Mouse (Mus musculus) liver, adult 2 months (tissue): ENCODE data around the gene Ccdc9b. TPM values are rescaled to one million over a fixed set of nuclear protein-coding genes. Genes with fewer than 3 reads are reported as not detected.

Experiments
- DNase-seq: peaks from one replicate; pipeline ENCODE4 v3.0.0-alpha.2; 2011; ENCODE audit warnings: low read depth, low spot score; ENCODE audit errors: extremely low read depth
- H3K27ac ChIP-seq: fragments of 200-500 bp; replicated peaks from 2 replicates; pipeline ENCODE4 v1.5.1; 2012; ENCODE audit warnings: low read depth, mild to moderate bottlenecking, control low read depth, inconsistent platforms, low read length; ENCODE audit not compliant: insufficient read depth
- H3K27me3 ChIP-seq: fragments of 200-500 bp; 2 replicates; pipeline ENCODE4 v1.6.1; 2012; ENCODE audit warnings: mild to moderate bottlenecking, moderate library complexity, low read length, inconsistent platforms; ENCODE audit not compliant: control insufficient read depth, insufficient read depth
- H3K36me3 ChIP-seq: fragments of 200-500 bp; 2 replicates; pipeline ENCODE4 v1.6.1; 2012; ENCODE audit warnings: low read length, inconsistent platforms; ENCODE audit not compliant: control insufficient read depth, insufficient read depth
- H3K4me1 ChIP-seq: fragments of 200-500 bp; 2 replicates; pipeline ENCODE4 v1.6.1; 2011; ENCODE audit warnings: low read length; ENCODE audit not compliant: control insufficient read depth, insufficient read depth
- H3K4me3 ChIP-seq: fragments of 200-500 bp; 2 replicates; pipeline ENCODE4 v1.5.1; 2011; ENCODE audit warnings: low read depth, mild to moderate bottlenecking, control low read depth, low read length, moderate library complexity; ENCODE audit not compliant: insufficient read depth
- H3K79me2 ChIP-seq: fragments of 200-500 bp; 2 replicates; pipeline ENCODE4 v1.6.1; 2012; ENCODE audit warnings: inconsistent platforms, mild to moderate bottlenecking, low read length, moderate library complexity; ENCODE audit not compliant: control insufficient read depth, insufficient read depth
- H3K9ac ChIP-seq: fragments of 200-500 bp; 2 replicates; pipeline ENCODE4 v1.6.1; 2012; ENCODE audit warnings: low read depth, mild to moderate bottlenecking, control low read depth, inconsistent platforms, low read length
- CTCF ChIP-seq: fragments of 200-500 bp; IDR thresholded peaks from 2 replicates; pipeline ENCODE4 v1.5.1; 2011; ENCODE audit warnings: low read depth, low read length, control low read depth
- POLR2A ChIP-seq: fragments of 200-500 bp; IDR thresholded peaks from 2 replicates; pipeline ENCODE4 v1.6.1; 2011; ENCODE audit warnings: low read length, control low read depth; ENCODE audit not compliant: insufficient read depth; ENCODE audit errors: extremely low read depth
- WGBS: fragments of 180-500 bp; shearing (Covaris S2); methylation state at CpG from one replicate; pipeline ENCODE4 v1.1.7; 2018; 5-methylcytosine and 5-hydroxymethylcytosine counted together
- polyA plus RNA-seq: library from polyadenylated mRNA; depleted of rRNA; stranded (reverse); fragments of >200 nt; gene quantifications from 2 replicates; pipeline ENCODE4 v1.2.3, GENCODE M21; 2012
- total RNA-seq: library from RNA; depleted of rRNA; stranded (reverse); fragments of >200 nt; gene quantifications from 2 replicates; pipeline ENCODE4 v1.2.3, GENCODE M21; 2014

The Ccdc9b gene
- total and polyA plus RNA-seq, 2 experiments: 0.94 to 1.9 TPM

DNA sequence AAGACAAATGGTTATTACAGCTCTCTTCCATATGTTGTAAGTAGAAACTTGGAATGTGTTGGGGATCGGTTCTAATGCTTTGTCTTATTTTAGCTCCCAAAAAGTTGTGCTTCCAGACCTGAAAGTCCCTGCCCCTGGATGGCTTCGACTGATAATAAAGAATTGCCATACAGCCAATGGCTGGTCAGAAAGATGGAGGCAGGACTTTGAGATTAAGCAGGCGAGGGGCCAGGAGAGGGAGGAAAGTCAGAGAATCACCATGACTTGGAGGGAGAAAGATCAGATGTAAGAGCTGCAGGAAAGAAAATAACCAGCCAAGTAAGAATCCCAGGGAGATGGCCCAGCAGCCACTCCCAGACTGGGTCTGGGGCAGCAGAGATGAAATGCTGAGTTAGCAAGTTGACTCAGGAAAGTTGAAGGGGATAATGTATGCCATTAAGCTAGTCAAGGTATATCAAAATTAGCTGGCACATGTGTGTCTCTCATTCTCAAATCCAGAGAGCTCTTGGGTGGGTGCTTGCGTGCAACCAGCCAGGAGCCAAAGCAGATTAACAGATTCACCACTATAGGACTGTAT lies 40.2 kb upstream of the Ccdc9b start:
- Histone ChIP-seq H3K27me3 (no peaks in the 10 kb centered on the region), H3K27ac (no peak overlapping the region), H3K4me1 (no peaks in the 10 kb centered on the region), H3K79me2 (no peaks in the 10 kb centered on the region), H3K4me3 (no peak overlapping the region), H3K9ac (no peak overlapping the region), H3K36me3 (no peaks in the 10 kb centered on the region)
- 87% methylated on average over 4 of the region's 4 CpGs for WGBS
- DNase-seq: no peak
- TF ChIP-seq CTCF (no peak), POLR2A (no peak)

DNA sequence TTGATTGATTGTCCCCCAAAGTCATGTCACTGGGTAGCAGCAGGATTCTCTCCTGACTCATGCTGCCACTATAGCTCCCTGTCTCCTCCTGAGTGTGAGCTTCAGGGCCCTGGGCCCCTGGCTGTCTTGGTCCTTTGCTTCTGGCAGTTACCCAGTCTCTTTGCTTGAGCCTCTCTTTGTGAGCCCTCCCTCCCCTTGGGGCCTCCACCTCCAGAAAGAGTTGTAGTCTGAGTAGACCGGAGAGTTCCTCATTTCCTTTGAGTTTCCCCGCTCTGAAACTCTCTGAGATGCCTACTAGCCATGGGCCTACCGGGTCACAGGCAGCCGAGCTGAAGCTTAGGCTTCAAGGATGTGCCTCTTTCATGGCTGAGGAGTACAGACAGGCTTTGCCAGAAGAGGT lies 31.2 kb upstream of the Ccdc9b start:
- Histone ChIP-seq H3K36me3 (no peaks in the 10 kb centered on the region), H3K27me3 (no peaks in the 10 kb centered on the region), H3K9ac (no peak overlapping the region), H3K79me2 (no peaks in the 10 kb centered on the region), H3K4me1 (no peaks in the 10 kb centered on the region), H3K4me3 (no peak overlapping the region), H3K27ac (no peak overlapping the region)
- TF ChIP-seq POLR2A: no peak
- no peak for TF ChIP-seq CTCF
- WGBS: 90% methylated on average over 4 of the region's 4 CpGs
- no peak for DNase-seq

DNA sequence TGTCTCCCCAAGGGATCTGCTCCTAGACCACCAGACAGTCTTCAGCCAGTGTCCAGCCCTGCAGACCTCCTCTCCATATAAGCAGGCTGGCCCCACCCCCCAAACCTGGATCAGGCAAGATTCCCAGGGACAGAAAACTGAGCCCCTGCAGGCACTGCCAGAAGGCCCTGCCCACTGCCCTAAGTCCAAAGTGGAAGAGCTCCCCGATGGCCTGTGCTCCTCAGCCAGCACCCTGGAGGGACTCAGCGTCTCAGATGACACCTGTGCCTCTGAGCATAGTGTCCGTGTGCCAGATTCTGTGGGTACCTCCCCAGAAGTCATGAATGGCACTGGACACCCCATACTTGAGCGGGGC lies 29.8 kb upstream of the Ccdc9b start:
- TF ChIP-seq CTCF (no peak), POLR2A (no peak)
- H3K27me3 ChIP-seq: no peaks in the 10 kb centered on the region
- H3K36me3 ChIP-seq: no peaks in the 10 kb centered on the region

DNA sequence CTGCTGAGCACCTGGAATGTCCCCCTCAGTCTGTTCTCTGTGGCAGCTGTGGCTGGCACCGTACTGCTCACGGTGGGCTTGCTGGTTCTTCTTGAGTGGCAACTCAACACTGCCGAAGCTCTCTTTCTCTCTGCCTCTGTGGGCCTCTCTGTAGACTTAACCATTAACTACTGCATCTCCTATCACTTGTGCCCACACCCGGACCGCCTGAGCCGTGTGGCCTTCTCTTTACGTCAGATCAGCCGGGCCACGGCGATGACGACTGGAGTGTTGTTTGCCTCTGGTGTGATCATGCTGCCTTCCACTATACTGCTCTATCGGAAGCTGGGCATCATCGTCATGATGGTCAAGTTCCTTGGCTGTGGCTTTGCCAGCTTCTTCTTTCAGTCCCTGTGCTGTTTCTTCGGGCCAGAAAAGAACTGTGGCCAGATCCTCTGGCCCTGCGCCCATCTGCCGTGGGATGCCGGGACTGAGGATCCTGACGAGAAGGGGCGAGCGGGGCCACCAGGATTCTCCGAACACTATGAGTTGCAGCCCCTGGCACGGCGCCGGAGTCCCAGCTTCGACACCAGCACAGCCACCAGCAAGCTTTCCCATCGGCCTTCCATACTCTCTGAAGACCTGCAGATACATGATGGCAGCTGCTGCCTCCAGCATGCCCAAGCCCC lies 29.3 kb upstream of the Ccdc9b start:
- Histone ChIP-seq H3K36me3 (no peaks in the 10 kb centered on the region), H3K9ac (no peak overlapping the region), H3K4me1 (no peaks in the 10 kb centered on the region), H3K79me2 (no peaks in the 10 kb centered on the region), H3K4me3 (no peak overlapping the region), H3K27me3 (no peaks in the 10 kb centered on the region), H3K27ac (no peak overlapping the region)
- DNase-seq: no peak
- no peak for TF ChIP-seq CTCF
- no peak for TF ChIP-seq POLR2A
- WGBS: 94% methylated on average over 26 of the region's 26 CpGs

More for the DNA sequence above, 29.8 kb upstream of the Ccdc9b start:
- H3K4me1 ChIP-seq: no peaks in the 10 kb centered on the region
- 85% methylated on average over 4 of the region's 4 CpGs for WGBS
- no peak overlapping the region for H3K9ac ChIP-seq
- H3K27ac ChIP-seq: no peak overlapping the region
- H3K79me2 ChIP-seq: no peaks in the 10 kb centered on the region
- no peak overlapping the region for H3K4me3 ChIP-seq
- DNase-seq: no peak

DNA sequence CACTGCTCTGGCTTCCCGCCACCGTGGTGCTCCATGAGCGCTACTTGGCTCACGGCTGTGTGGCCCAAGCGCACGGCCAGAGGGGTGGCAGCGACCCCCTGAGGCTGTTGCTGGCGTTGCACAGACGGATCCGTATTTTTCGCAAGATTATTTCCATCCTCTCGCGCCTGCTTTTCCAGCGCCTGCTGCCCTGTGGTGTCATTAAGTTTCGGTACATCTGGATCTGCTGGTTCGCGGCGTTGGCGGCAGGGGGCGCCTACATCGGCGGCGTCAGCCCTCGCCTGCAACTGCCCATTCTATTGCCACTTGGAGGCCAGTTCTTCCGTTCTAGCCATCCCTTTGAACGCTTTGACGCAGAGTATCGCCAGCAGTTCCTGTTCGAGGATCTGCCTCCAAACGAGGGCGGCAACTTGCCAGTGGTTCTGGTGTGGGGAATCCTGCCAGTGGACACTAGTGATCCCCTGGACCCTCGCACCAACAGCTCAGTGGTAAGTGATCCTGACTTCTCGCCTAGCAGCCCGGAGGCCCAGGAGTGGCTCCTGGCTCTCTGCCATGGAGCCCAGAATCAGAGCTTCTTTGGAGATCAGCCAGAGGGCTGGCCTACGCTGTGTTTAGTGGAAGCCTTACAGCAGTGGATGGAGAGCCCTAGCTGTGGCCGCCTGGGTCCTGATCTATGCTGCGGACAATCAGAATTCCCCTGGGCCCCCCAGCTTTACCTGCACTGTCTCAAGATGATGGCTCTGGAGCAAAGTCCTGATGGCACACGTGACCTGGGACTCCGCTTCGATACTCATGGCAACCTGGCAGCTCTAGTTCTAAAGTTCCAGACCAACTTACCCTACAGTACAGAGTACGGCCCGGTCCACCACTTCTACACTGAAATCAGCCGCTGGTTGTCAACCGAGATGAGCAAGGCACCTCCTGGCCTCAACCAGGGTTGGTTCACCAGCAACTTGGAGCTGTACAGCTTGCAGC lies 28.4 kb upstream of the Ccdc9b start:
- Histone ChIP-seq H3K27ac (no peak overlapping the region), H3K4me3 (no peak overlapping the region; the same call in 1 of the 2 replicates), H3K4me1 (no peaks in the 10 kb centered on the region), H3K9ac (no peak overlapping the region), H3K27me3 (no peaks in the 10 kb centered on the region), H3K36me3 (no peaks in the 10 kb centered on the region), H3K79me2 (no peaks in the 10 kb centered on the region)
- DNase-seq: peak; percentile 43
- TF ChIP-seq CTCF (peak; percentile 88), POLR2A (no peak)
- WGBS: 25% methylated on average over 44 of the region's 44 CpGs
